Comparison of ENCODE assay signal across 18 mouse cellular contexts in the genomic region with DNA sequence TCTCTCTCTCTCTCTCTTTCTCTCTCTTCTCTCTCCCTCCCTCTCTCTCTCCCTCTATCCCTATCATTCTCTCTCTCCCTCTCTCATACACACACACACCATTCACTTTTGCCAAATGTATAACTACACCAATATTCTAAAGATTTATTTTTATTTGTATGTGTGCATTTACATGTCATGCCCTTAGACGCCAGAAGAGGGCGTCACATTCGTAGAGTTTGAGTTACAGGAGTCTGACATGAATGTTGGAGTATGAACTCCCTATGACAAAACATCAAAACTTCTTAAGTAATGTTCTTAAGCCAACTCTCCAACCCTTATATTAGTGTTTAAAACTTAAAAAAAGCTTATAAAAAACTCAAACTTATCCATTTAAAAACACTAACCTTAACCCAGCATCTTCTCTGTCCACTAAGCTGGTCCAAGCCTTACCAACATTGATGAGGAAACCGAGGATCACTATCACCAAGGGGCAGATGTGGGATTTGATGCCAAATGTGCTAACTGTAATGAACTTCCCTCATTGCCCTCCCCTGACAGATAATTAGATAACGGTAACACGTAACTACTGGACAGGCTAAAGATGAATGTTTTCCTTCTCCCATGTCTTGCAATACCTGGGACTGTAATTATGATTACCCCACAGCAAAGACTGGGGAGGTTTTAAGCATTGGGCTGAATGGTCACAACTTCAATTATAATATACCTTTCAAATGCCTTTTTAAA.
DNase-seq lines count a peak whose midpoint lies in the region; ATAC-seq and TF ChIP-seq lines count a peak whose summit lies in the region.
"Had no signal": no experiment of that assay in that cellular context is flagged by ENCODE, and none has a peak within 500 bp of the region (broad histone marks: within the 10 kb centered on the region; RNA-seq: fewer than 3 reads in every experiment).

No protein-coding gene starts in this region.

- no peak for DNase-seq in gastrocnemius, adult 2 months
- DNase-seq in gastrocnemius, postnatal 25 days, result no peak
- DNase-seq in liver, postnatal 0 days, result no peak
- DNase-seq in liver, embryonic 11.5 days (ENCODE audit: low spot score), result no peak
- no peak for DNase-seq in ES-E14 (ENCODE audit: low read depth, low spot score)
- DNase-seq in layer of hippocampus, postnatal 36 days, result no peak
- DNase-seq: adrenal gland, postnatal 10 days; cerebellum, adult 9-10 months; heart, postnatal 4 days; liver; retina, postnatal 1 day; right cerebral cortex, postnatal 4 days had no signal

- H3K9me3 ChIP-seq in liver, postnatal 0 days (ENCODE audit: low read length), result no peaks in the 10 kb centered on the region
- H3K9me3 ChIP-seq in liver, embryonic 11.5 days (ENCODE audit: control insufficient read depth, low read length), result no peaks in the 10 kb centered on the region
- H3K9me3 ChIP-seq in ES-E14 (ENCODE audit: control insufficient read depth, insufficient read depth, low read depth, low read length), result no peaks in the 10 kb centered on the region
- H3K9me3 ChIP-seq: embryonic facial prominence, embryonic 12.5 days; hindbrain, embryonic 15.5 days had no signal

- H3K27me3 ChIP-seq in liver, postnatal 0 days (ENCODE audit: insufficient read depth, low read length), result no peaks in the 10 kb centered on the region
- H3K27me3 ChIP-seq in liver, embryonic 11.5 days (replicated peaks; ENCODE audit: control insufficient read depth, insufficient read depth, low read length), result no peaks in the 10 kb centered on the region
- H3K27me3 ChIP-seq: embryonic facial prominence, embryonic 12.5 days; hindbrain, embryonic 15.5 days; Patski had no signal

- in situ Hi-C loops in ES-E14 (cut with MboI; ENCODE audit: low sequenced_read_pairs in 2 of 2, unreplicated experiment in 2 of 2), result no loop called here

- WGBS in liver, postnatal 0 days (ENCODE audit: insufficient replicate concordance), result 37% methylated on average over 6 of the region's 6 CpGs
- 38% methylated on average over 6 of the region's 6 CpGs for WGBS in liver, embryonic 11.5 days

- H3K27ac ChIP-seq in gastrocnemius, adult 2 months, result no peak overlapping the region
- no peak overlapping the region for H3K27ac ChIP-seq in liver, postnatal 0 days (ENCODE audit: low read depth)
- H3K27ac ChIP-seq in liver, embryonic 11.5 days (ENCODE audit: low read depth, low read length), result no peak overlapping the region
- no peak overlapping the region for H3K27ac ChIP-seq in ES-E14 (ENCODE audit: insufficient read depth, low read depth, low read length, poor library complexity, severe bottlenecking)
- H3K27ac ChIP-seq: embryonic facial prominence, embryonic 12.5 days; hindbrain, embryonic 15.5 days had no signal

- peak; percentile 28; the same call in 1 of the 2 replicates for TF ChIP-seq CTCF in gastrocnemius, adult 2 months (IDR thresholded peaks at IDR 0.05)
- peak; percentile 43 for TF ChIP-seq CTCF in liver, postnatal 0 days (IDR thresholded peaks at IDR 0.05; ENCODE audit: low read depth)

- no peak overlapping the region for H3K4me2 ChIP-seq in liver, postnatal 0 days (ENCODE audit: low read depth, low read length)
- H3K4me2 ChIP-seq in liver, embryonic 11.5 days, result no peak overlapping the region
- H3K4me2 ChIP-seq: embryonic facial prominence, embryonic 12.5 days; hindbrain, embryonic 15.5 days had no signal

- TF ChIP-seq EP300 in liver, postnatal 0 days (IDR thresholded peaks at IDR 0.05; ENCODE audit: low read depth), result no peak

- H3K9ac ChIP-seq in liver, postnatal 0 days (replicated peaks), result no peak overlapping the region
- no peak overlapping the region for H3K9ac ChIP-seq in liver, embryonic 11.5 days (ENCODE audit: low read depth, low read length)
- no peak overlapping the region for H3K9ac ChIP-seq in ES-E14 (ENCODE audit: insufficient read depth, low read depth, low read length, poor library complexity, severe bottlenecking)
- H3K9ac ChIP-seq: embryonic facial prominence, embryonic 12.5 days; hindbrain, embryonic 15.5 days had no signal

- no peak for ATAC-seq in liver, postnatal 0 days
- no peak for ATAC-seq in liver, embryonic 11.5 days (replicated peaks; ENCODE audit: low FRiP score)
- peak; percentile 44 for ATAC-seq in megakaryocyte progenitor cell, adult 5-6 weeks (replicated peaks; ENCODE audit: poor library complexity)
- ATAC-seq: forebrain, embryonic 16.5 days; intestine, embryonic 16.5 days; Patski had no signal

- H3K4me1 ChIP-seq in liver, postnatal 0 days (ENCODE audit: insufficient read depth), result peaks cover 4% of the 10 kb centered on the region
- H3K4me1 ChIP-seq in liver, embryonic 11.5 days (replicated peaks; ENCODE audit: control insufficient read depth, insufficient read depth, low read length), result no peaks in the 10 kb centered on the region
- H3K4me1 ChIP-seq in ES-E14 (ENCODE audit: control insufficient read depth in 2 of 2, insufficient read depth in 2 of 2, low read length in 2 of 2, poor library complexity in 1 of 2), result no peaks in the 10 kb centered on the region
- H3K4me1 ChIP-seq: embryonic facial prominence, embryonic 12.5 days; hindbrain, embryonic 15.5 days had no signal

- no peaks in the 10 kb centered on the region for H3K36me3 ChIP-seq in liver, postnatal 0 days (replicated peaks; ENCODE audit: insufficient read depth, low read length)
- no peaks in the 10 kb centered on the region for H3K36me3 ChIP-seq in liver, embryonic 11.5 days (ENCODE audit: control insufficient read depth, insufficient read depth, low read length)
- no peaks in the 10 kb centered on the region for H3K36me3 ChIP-seq in ES-E14 (ENCODE audit: control insufficient read depth, insufficient read depth, low read length, poor library complexity, severe bottlenecking)
- H3K36me3 ChIP-seq: embryonic facial prominence, embryonic 12.5 days; hindbrain, embryonic 15.5 days had no signal

- no peak overlapping the region for H3K4me3 ChIP-seq in gastrocnemius, adult 2 months
- H3K4me3 ChIP-seq in liver, postnatal 0 days (ENCODE audit: low read depth, low read length), result no peak overlapping the region
- H3K4me3 ChIP-seq in liver, embryonic 11.5 days (ENCODE audit: low read depth, low read length), result no peak overlapping the region
- no peak overlapping the region for H3K4me3 ChIP-seq in ES-E14 (ENCODE audit: insufficient read depth in 1 of 2, low read depth in 1 of 2, low read length in 2 of 2, poor library complexity in 1 of 2, severe bottlenecking in 1 of 2)
- H3K4me3 ChIP-seq: embryonic facial prominence, embryonic 12.5 days; hindbrain, embryonic 15.5 days had no signal

- intact Hi-C loops in gastrocnemius, adult 2 months (cut with DNase I), result no loop called here

TF ChIP-seq in ES-E14, 5 proteins besides CTCF, POLR2A, EP300 and RAD21:
- TF ChIP-seq ZNF384 (IDR thresholded peaks at IDR 0.05; ENCODE audit: low read depth, low read length) (no peak), ZC3H11A (IDR thresholded peaks at IDR 0.05; ENCODE audit: borderline replicate concordance, low read depth, low read length) (0 out of 2 replicates have a peak, but pooled peaks have one; percentile 14), MAFK (IDR thresholded peaks at IDR 0.05; ENCODE audit: insufficient read depth, low read depth, low read length) (no peak), HCFC1 (IDR thresholded peaks at IDR 0.05; ENCODE audit: borderline replicate concordance, insufficient read depth, low read length) (no peak), CHD2 (IDR thresholded peaks at IDR 0.05; ENCODE audit: low read depth, low read length) (no peak)
TF ChIP-seq in ES-E14: peak in this region for 1.
